Mouse (Mus musculus) bone marrow macrophage, adult 2 months (primary cell): ENCODE results near the gene Tanc1. TPM values are rescaled to one million over a fixed set of nuclear protein-coding genes. Genes with fewer than 3 reads are reported as not detected.

Experiments
- H3K27ac ChIP-seq: 2 replicates; pipeline ENCODE4 v1.5.1; 2012; ENCODE audit warnings: low read depth, low read length; ENCODE audit not compliant: insufficient read depth
- H3K4me1 ChIP-seq: 2 replicates; pipeline ENCODE4 v1.6.1; 2012; ENCODE audit warnings: low read length; ENCODE audit not compliant: control insufficient read depth, insufficient read depth
- H3K4me3 ChIP-seq: 2 replicates; pipeline ENCODE4 v1.5.1; 2012; ENCODE audit warnings: mild to moderate bottlenecking, low read length, moderate library complexity; ENCODE audit not compliant: insufficient read depth
- CTCF ChIP-seq: IDR thresholded peaks from 2 replicates; pipeline ENCODE4 v1.5.1; 2012; ENCODE audit warnings: low read depth, mild to moderate bottlenecking, low read length, moderate library complexity
- POLR2A ChIP-seq: IDR thresholded peaks from 2 replicates; pipeline ENCODE4 v1.6.1; 2012; ENCODE audit warnings: mild to moderate bottlenecking, low read depth, low read length, borderline replicate concordance
- polyA plus RNA-seq: library from polyadenylated mRNA; stranded (reverse); fragments of >200 nt; gene quantifications from 2 replicates; pipeline ENCODE4 v1.2.4, GENCODE M21; 2012; ENCODE audit not compliant: missing spikeins, insufficient read depth, insufficient read length

Tanc1 gene
- polyA plus RNA-seq, 1 experiment, result 6.6 TPM

GRCm38 (mm10) chr2:59594095-59594494, 17.7 kb upstream of the Tanc1 start:
- no peaks in the 10 kb centered on the region for H3K4me1 ChIP-seq
- H3K27ac ChIP-seq, result no peak overlapping the region
- TF ChIP-seq CTCF (no peak), POLR2A (no peak)
- H3K4me3 ChIP-seq, result no peak overlapping the region

DNA sequence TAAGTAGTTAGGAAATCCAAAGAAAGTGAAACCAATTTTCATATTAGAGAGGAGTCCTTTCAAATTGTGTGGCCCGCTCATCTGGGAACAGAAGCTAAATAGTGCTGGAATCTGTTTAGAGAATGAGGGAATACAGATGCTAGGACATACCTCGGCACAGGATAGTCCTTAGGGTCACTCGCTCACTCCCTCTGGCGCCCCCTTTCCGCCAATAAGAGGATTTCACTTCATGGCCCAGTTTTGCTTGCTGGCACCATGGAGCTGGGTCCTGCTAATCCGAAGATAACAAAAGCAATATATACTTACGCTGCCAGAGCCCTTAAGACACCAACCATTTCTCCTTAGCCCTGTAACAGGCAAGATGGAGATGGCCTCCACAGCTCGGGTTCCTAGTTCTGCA, 15.3 kb upstream of the Tanc1 start:
- H3K4me1 ChIP-seq, result peaks cover 2% of the 10 kb centered on the region; the same call in 1 of the 2 replicates
- TF ChIP-seq POLR2A (no peak), CTCF (peak; percentile 18; the same call in 1 of the 2 replicates)
- H3K27ac ChIP-seq, result no peak overlapping the region
- H3K4me3 ChIP-seq, result no peak overlapping the region

DNA sequence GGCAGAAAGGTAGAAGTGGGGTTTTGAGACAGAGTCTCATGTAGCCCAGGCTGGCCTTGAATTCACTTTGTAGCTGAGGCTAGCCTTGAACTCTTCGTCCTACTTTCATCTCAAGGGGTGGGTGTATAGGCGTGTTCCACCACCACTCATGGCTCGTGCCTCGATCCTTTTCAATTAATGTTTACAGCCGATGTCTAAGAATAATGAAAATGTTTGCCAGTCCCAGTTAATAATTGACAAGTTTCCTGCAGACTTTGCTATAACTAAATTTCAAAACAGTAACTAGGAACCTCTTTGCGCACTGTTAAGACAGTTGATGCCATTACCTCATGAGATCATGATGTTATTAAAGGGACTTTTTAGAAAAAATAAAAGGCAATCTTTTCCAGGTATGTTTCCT, 13.6 kb upstream of the Tanc1 start:
- Histone ChIP-seq H3K4me3 (no peak overlapping the region), H3K4me1 (peaks cover 2% of the 10 kb centered on the region; the same call in 1 of the 2 replicates), H3K27ac (no peak overlapping the region)
- TF ChIP-seq POLR2A (no peak), CTCF (no peak)

- Histone ChIP-seq H3K27ac (no peak overlapping the region), H3K4me1 (peaks cover 2% of the 10 kb centered on the region; the same call in 1 of the 2 replicates), H3K4me3 (no peak overlapping the region)
- TF ChIP-seq CTCF (no peak), POLR2A (no peak)
These were observed 12.9 kb upstream of the Tanc1 start for GRCm38 (mm10) chr2:59598894-59599293.

- Histone ChIP-seq H3K4me1 (peaks cover 2% of the 10 kb centered on the region; the same call in 1 of the 2 replicates), H3K4me3 (no peak overlapping the region), H3K27ac (no peak overlapping the region)
- TF ChIP-seq CTCF, result no peak
- no peak for TF ChIP-seq POLR2A
These were observed 12.3 kb upstream of the Tanc1 start for GRCm38 (mm10) chr2:59599338-59600111.

- no peak overlapping the region for H3K4me3 ChIP-seq
- peaks cover 2% of the 10 kb centered on the region; the same call in 1 of the 2 replicates for H3K4me1 ChIP-seq
- no peak overlapping the region for H3K27ac ChIP-seq
- TF ChIP-seq POLR2A (no peak), CTCF (no peak)
These were observed 11.6 kb upstream of the Tanc1 start for GRCm38 (mm10) chr2:59600123-59600840.

- Histone ChIP-seq H3K27ac (no peak overlapping the region), H3K4me1 (peaks cover 2% of the 10 kb centered on the region; the same call in 1 of the 2 replicates), H3K4me3 (no peak overlapping the region)
- TF ChIP-seq CTCF (no peak), POLR2A (no peak)
These were observed 10.9 kb upstream of the Tanc1 start for GRCm38 (mm10) chr2:59600980-59601379.

GRCm38 (mm10) chr2:59601452-59601851, 10.4 kb upstream of the Tanc1 start:
- H3K4me1 ChIP-seq, result peaks cover 2% of the 10 kb centered on the region; the same call in 1 of the 2 replicates

DNA sequence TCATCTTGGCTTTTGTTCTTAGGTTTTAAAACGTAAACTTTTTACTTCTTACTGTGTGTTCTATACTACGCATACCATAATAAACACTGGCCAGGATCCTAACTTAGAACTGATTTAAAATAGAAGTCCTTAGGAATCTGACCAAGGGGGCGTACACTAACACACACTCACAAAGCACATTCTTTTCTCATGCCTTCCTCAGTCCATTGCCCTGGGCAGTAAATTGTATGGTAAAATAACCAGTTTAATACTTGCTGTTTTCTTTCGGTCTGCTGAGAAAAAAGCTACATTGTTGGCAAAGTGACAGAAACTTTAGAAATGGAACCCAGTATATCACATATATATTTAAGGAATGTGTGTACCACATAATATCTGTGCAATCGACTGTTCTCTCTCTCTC, 2.9 kb upstream of the Tanc1 start:
- no peak for TF ChIP-seq CTCF
- no peak for TF ChIP-seq POLR2A
- peaks cover 5% of the 10 kb centered on the region for H3K4me1 ChIP-seq
- H3K27ac ChIP-seq, result no peak overlapping the region
- no peak overlapping the region for H3K4me3 ChIP-seq

More at GRCm38 (mm10) chr2:59601452-59601851, 10.4 kb upstream of the Tanc1 start:
- no peak for TF ChIP-seq POLR2A
- TF ChIP-seq CTCF, result no peak
- Histone ChIP-seq H3K4me3 (no peak overlapping the region), H3K27ac (no peak overlapping the region)

- Histone ChIP-seq H3K4me3 (peak overlapping the region; percentile 77), H3K4me1 (peaks cover 23% of the 10 kb centered on the region), H3K27ac (peak overlapping the region; percentile 18; the same call in 1 of the 2 replicates)
These were observed 529 bp upstream of the Tanc1 start for GRCm38 (mm10) chr2:59611216-59611810.

More at GRCm38 (mm10) chr2:59611216-59611810, 529 bp upstream of the Tanc1 start:
- TF ChIP-seq POLR2A (no peak), CTCF (no peak)
